Mouse (Mus musculus) heart, postnatal 0 days (tissue): ENCODE measurements around the gene Inafm2. TPM values are rescaled to one million over a fixed set of nuclear protein-coding genes. Genes with fewer than 3 reads are reported as not detected.

ENCODE experiments used
- ATAC-seq: fragments of 200-750 bp; cut with Nextera tagmentation; 2 replicates; pipeline ENCODE4 v1.8.0; 2017; ENCODE audit warnings: low read depth, moderate number of reproducible peaks, moderate library complexity; ENCODE audit not compliant: insufficient read depth
- DNase-seq: peaks from one replicate; pipeline ENCODE4 v3.0.0-alpha.2; 2016; ENCODE audit warnings: low spot score
- H3K27ac ChIP-seq: fragments of 300-500 bp; sonication (generic); 2 replicates; pipeline ENCODE4 v1.5.1; 2014; ENCODE audit warnings: low read depth, mild to moderate bottlenecking
- H3K27me3 ChIP-seq: fragments of 300-500 bp; sonication (generic); 2 replicates; pipeline ENCODE4 v1.6.1; 2014; ENCODE audit warnings: low read length, mixed read lengths; ENCODE audit not compliant: control insufficient read depth, insufficient read depth
- H3K36me3 ChIP-seq: fragments of 300-500 bp; sonication (generic); replicated peaks from 2 replicates; pipeline ENCODE4 v1.6.1; 2014; ENCODE audit warnings: low read length, mixed read lengths; ENCODE audit not compliant: control insufficient read depth, insufficient read depth
- H3K4me1 ChIP-seq: fragments of 300-500 bp; sonication (generic); 2 replicates; pipeline ENCODE4 v1.6.1; 2014; ENCODE audit warnings: antibody characterized with exemption; ENCODE audit not compliant: control insufficient read depth, insufficient read depth
- H3K4me2 ChIP-seq: fragments of 300-500 bp; sonication (generic); 2 replicates; pipeline ENCODE4 v1.6.1; 2014; ENCODE audit warnings: low read depth, mild to moderate bottlenecking, low read length, moderate library complexity
- H3K4me3 ChIP-seq: fragments of 300-500 bp; sonication (generic); 2 replicates; pipeline ENCODE4 v1.5.1; 2014; ENCODE audit warnings: low read depth, low read length
- H3K9ac ChIP-seq: fragments of 300-500 bp; sonication (generic); replicated peaks from 2 replicates; pipeline ENCODE4 v1.6.1; 2014; ENCODE audit warnings: low read depth, low read length, mixed read lengths
- H3K9me3 ChIP-seq: fragments of 300-500 bp; sonication (generic); replicated peaks from 2 replicates; pipeline ENCODE4 v1.6.1; 2016; ENCODE audit warnings: low read length; ENCODE audit not compliant: control insufficient read depth
- CTCF ChIP-seq: IDR thresholded peaks from 2 replicates; pipeline ENCODE4 v1.5.1; 2016; ENCODE audit warnings: antibody characterized with exemption, control low read depth, low read depth
- EP300 ChIP-seq: IDR thresholded peaks from 2 replicates; pipeline ENCODE4 v1.6.1; 2016; ENCODE audit warnings: antibody characterized with exemption, low read depth
- WGBS: fragments of 180-500 bp; shearing (Covaris S2); extraction: QIAGEN DNeasy Blood & Tissue Kit; methylation state at CpG from one replicate; pipeline ENCODE4 v1.1.7; 2014; 5-methylcytosine and 5-hydroxymethylcytosine counted together
- polyA plus RNA-seq: library from polyadenylated mRNA; unstranded; fragments of >200 nt; fragmentation: Nextera tagmentation; extraction: Ambion mirVana; gene quantifications from 2 replicates; pipeline ENCODE4 v1.2.1, GENCODE M21; 2015
- total RNA-seq: library from RNA; depleted of rRNA; stranded (reverse); fragments of >200 nt; gene quantifications from 2 replicates; pipeline ENCODE4 v1.2.3, GENCODE M21; 2014; ENCODE audit warnings: low replicate concordance; rRNA removed

Inafm2 gene
- total and polyA plus RNA-seq, 2 experiments from 2014 or later: 44.2 to 48.4 TPM

- Histone ChIP-seq H3K27ac (no peak overlapping the region), H3K4me2 (peak overlapping the region; percentile 56), H3K4me3 (peak overlapping the region; percentile 23), H3K36me3 (no peaks in the 10 kb centered on the region), H3K4me1 (peaks cover 7% of the 10 kb centered on the region), H3K9me3 (no peaks in the 10 kb centered on the region), H3K9ac (no peak overlapping the region), H3K27me3 (no peaks in the 10 kb centered on the region)
- ATAC-seq (peak; percentile 61), DNase-seq (peak; percentile 43)
- WGBS: 17% methylated on average over 44 of the region's 44 CpGs
- TF ChIP-seq CTCF (peak; percentile 53), EP300 (no peak)
Observed at GRCm38 (mm10) chr2:118790551-118791525, 45.3 kb downstream of the Inafm2 start.

DNA sequence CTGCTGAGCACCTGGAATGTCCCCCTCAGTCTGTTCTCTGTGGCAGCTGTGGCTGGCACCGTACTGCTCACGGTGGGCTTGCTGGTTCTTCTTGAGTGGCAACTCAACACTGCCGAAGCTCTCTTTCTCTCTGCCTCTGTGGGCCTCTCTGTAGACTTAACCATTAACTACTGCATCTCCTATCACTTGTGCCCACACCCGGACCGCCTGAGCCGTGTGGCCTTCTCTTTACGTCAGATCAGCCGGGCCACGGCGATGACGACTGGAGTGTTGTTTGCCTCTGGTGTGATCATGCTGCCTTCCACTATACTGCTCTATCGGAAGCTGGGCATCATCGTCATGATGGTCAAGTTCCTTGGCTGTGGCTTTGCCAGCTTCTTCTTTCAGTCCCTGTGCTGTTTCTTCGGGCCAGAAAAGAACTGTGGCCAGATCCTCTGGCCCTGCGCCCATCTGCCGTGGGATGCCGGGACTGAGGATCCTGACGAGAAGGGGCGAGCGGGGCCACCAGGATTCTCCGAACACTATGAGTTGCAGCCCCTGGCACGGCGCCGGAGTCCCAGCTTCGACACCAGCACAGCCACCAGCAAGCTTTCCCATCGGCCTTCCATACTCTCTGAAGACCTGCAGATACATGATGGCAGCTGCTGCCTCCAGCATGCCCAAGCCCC is 46.2 kb downstream of the Inafm2 start:
- ATAC-seq (no peak), DNase-seq (no peak)
- TF ChIP-seq EP300: no peak
- no peak for TF ChIP-seq CTCF
- no peak overlapping the region for H3K4me2 ChIP-seq
- H3K27ac ChIP-seq: no peak overlapping the region
- peaks cover 7% of the 10 kb centered on the region for H3K4me1 ChIP-seq
- no peaks in the 10 kb centered on the region for H3K9me3 ChIP-seq
- H3K9ac ChIP-seq: no peak overlapping the region
- WGBS: 88% methylated on average over 26 of the region's 26 CpGs
- H3K27me3 ChIP-seq: no peaks in the 10 kb centered on the region
- no peaks in the 10 kb centered on the region for H3K36me3 ChIP-seq
- no peak overlapping the region for H3K4me3 ChIP-seq

- Histone ChIP-seq H3K36me3 (no peaks in the 10 kb centered on the region), H3K27ac (no peak overlapping the region), H3K4me1 (peaks cover 7% of the 10 kb centered on the region), H3K9me3 (no peaks in the 10 kb centered on the region), H3K9ac (no peak overlapping the region), H3K27me3 (no peaks in the 10 kb centered on the region), H3K4me2 (no peak overlapping the region), H3K4me3 (no peak overlapping the region)
- 80% methylated on average over 4 of the region's 4 CpGs for WGBS
- DNase-seq (no peak), ATAC-seq (no peak)
- TF ChIP-seq CTCF (no peak), EP300 (no peak)
Observed at GRCm38 (mm10) chr2:118792259-118792613, 46.7 kb downstream of the Inafm2 start.

DNA sequence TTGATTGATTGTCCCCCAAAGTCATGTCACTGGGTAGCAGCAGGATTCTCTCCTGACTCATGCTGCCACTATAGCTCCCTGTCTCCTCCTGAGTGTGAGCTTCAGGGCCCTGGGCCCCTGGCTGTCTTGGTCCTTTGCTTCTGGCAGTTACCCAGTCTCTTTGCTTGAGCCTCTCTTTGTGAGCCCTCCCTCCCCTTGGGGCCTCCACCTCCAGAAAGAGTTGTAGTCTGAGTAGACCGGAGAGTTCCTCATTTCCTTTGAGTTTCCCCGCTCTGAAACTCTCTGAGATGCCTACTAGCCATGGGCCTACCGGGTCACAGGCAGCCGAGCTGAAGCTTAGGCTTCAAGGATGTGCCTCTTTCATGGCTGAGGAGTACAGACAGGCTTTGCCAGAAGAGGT is 48.1 kb downstream of the Inafm2 start:
- 71% methylated on average over 4 of the region's 4 CpGs for WGBS
- H3K27me3 ChIP-seq: no peaks in the 10 kb centered on the region
- DNase-seq: no peak

More for the DNA sequence above, 48.1 kb downstream of the Inafm2 start:
- Histone ChIP-seq H3K9ac (no peak overlapping the region), H3K4me2 (no peak overlapping the region), H3K4me1 (peaks cover 7% of the 10 kb centered on the region), H3K27ac (no peak overlapping the region), H3K9me3 (no peaks in the 10 kb centered on the region), H3K36me3 (no peaks in the 10 kb centered on the region), H3K4me3 (no peak overlapping the region)
- no peak for TF ChIP-seq EP300
- no peak for TF ChIP-seq CTCF
- no peak for ATAC-seq

Other genes starting within 250 kb of the Inafm2 start
- 12.7 and 14.5 TPM in 2 replicates for gene Bmf, start 196.1 kb upstream of the Inafm2 start, total RNA-seq
- 1.5 and 1.6 TPM in 2 replicates for gene Bmf, start 196.1 kb upstream of the Inafm2 start, polyA plus RNA-seq
- 37.7 and 46.9 TPM in 2 replicates for gene Bub1b, start 147.5 kb upstream of the Inafm2 start, total RNA-seq
- 14.8 and 16.2 TPM in 2 replicates for gene Bub1b, start 147.5 kb upstream of the Inafm2 start, polyA plus RNA-seq
- 16.8 and 17.0 TPM in 2 replicates for gene Pak6, start 82.5 kb upstream of the Inafm2 start, total RNA-seq
- gene Pak6, start 82.5 kb upstream of the Inafm2 start, polyA plus RNA-seq: 7.9 and 9.0 TPM in 2 replicates
- gene Ankrd63, start 41.8 kb upstream of the Inafm2 start, total RNA-seq: 7.6 and 14.3 TPM in 2 replicates
- 1.6 and 2.0 TPM in 2 replicates for gene Ankrd63, start 41.8 kb upstream of the Inafm2 start, polyA plus RNA-seq
- gene Plcb2, start 17.3 kb upstream of the Inafm2 start, total RNA-seq: 1.6 and 7.6 TPM in 2 replicates
- gene Plcb2, start 17.3 kb upstream of the Inafm2 start, polyA plus RNA-seq: 2.0 and 2.6 TPM in 2 replicates
- gene Ccdc9b, start 16.9 kb downstream of the Inafm2 start, total RNA-seq: 5.7 and 6.8 TPM in 2 replicates
- gene Ccdc9b, start 16.9 kb downstream of the Inafm2 start, polyA plus RNA-seq: 3.3 and 3.4 TPM in 2 replicates
- gene Phgr1, start 27.0 kb downstream of the Inafm2 start, total RNA-seq: not detected in 2 replicates
- gene Phgr1, start 27.0 kb downstream of the Inafm2 start, polyA plus RNA-seq: not detected in 2 replicates
- gene Disp2, start 34.0 kb downstream of the Inafm2 start, total RNA-seq: 0.19 and 0.38 TPM in 2 replicates
- gene Disp2, start 34.0 kb downstream of the Inafm2 start, polyA plus RNA-seq: 0.03 and 0.07 TPM in 2 replicates
- gene Knstrn, start 68.2 kb downstream of the Inafm2 start, total RNA-seq: 19.8 and 28.0 TPM in 2 replicates
- 36.4 and 39.9 TPM in 2 replicates for gene Knstrn, start 68.2 kb downstream of the Inafm2 start, polyA plus RNA-seq
- gene Ivd, start 116.2 kb downstream of the Inafm2 start, total RNA-seq: 154 and 163 TPM in 2 replicates
- 84.2 and 92.2 TPM in 2 replicates for gene Ivd, start 116.2 kb downstream of the Inafm2 start, polyA plus RNA-seq
- 9.4 and 11.7 TPM in 2 replicates for gene Bahd1, start 154.6 kb downstream of the Inafm2 start, total RNA-seq
- 1.6 and 1.9 TPM in 2 replicates for gene Bahd1, start 154.6 kb downstream of the Inafm2 start, polyA plus RNA-seq
- 10.8 and 15.3 TPM in 2 replicates for gene Chst14, start 180.7 kb downstream of the Inafm2 start, total RNA-seq
- gene Chst14, start 180.7 kb downstream of the Inafm2 start, polyA plus RNA-seq: 12.8 and 14.3 TPM in 2 replicates